In genomic region chr6:34511410-34511809, GRCm38 (mm10) we compare ENCODE assay signal across 8 mouse cellular contexts. TPM values are rescaled to one million over a fixed set of nuclear protein-coding genes. Genes with fewer than 3 reads are reported as not detected.
DNase-seq lines count a peak whose midpoint lies in the region; ATAC-seq and TF ChIP-seq lines count a peak whose summit lies in the region.

No protein-coding gene starts in this region.

- no peak for TF ChIP-seq POLR2A in myocyte (IDR thresholded peaks at IDR 0.05; ENCODE audit: insufficient read length, low read depth)

- intact Hi-C loops in gastrocnemius, postnatal 14 days (cut with DNase I; ENCODE audit: low total_unique reads): loop anchor here (2.0 to 5.0 kb wide), 2 partner anchors 245 to 416 kb away; no protein-coding TSS in a partner anchor

- no peaks in the 10 kb centered on the region for H3K79me2 ChIP-seq in myocyte (ENCODE audit: control insufficient read depth, insufficient read depth)

- no peaks in the 10 kb centered on the region for H3K4me1 ChIP-seq in E14TG2a.4 (replicated peaks; ENCODE audit: low read depth, low read length)
- H3K4me1 ChIP-seq in embryonic facial prominence, embryonic 10.5 days: peaks cover 31% of the 10 kb centered on the region
- H3K4me1 ChIP-seq in intestine, embryonic 15.5 days (replicated peaks): peaks cover 10% of the 10 kb centered on the region; the same call in 1 of the 2 replicates

- 55% methylated on average over 2 of the region's 2 CpGs for WGBS in embryonic facial prominence, embryonic 10.5 days
- 25% methylated on average over 2 of the region's 2 CpGs for WGBS in intestine, embryonic 15.5 days

- peak; percentile 83 for ATAC-seq in intestine, embryonic 15.5 days

- peaks cover 3% of the 10 kb centered on the region; the same call in 1 of the 2 replicates for H3K27me3 ChIP-seq in E14TG2a.4 (ENCODE audit: insufficient read depth, low read length)
- H3K27me3 ChIP-seq in embryonic facial prominence, embryonic 10.5 days (replicated peaks; ENCODE audit: low read depth, poor library complexity, severe bottlenecking): no peaks in the 10 kb centered on the region
- no peaks in the 10 kb centered on the region for H3K27me3 ChIP-seq in intestine, embryonic 15.5 days (replicated peaks)
- H3K27me3 ChIP-seq in myocyte (ENCODE audit: control insufficient read depth, insufficient read depth, insufficient read length): no peaks in the 10 kb centered on the region

- TF ChIP-seq CTCF in E14TG2a.4 (conservative IDR thresholded peaks at IDR 0.05; ENCODE audit: low read length): peak; percentile 16; the same call in 1 of the 2 replicates

- no peaks in the 10 kb centered on the region for H3K36me3 ChIP-seq in E14TG2a.4 (ENCODE audit: insufficient read depth, low read length)
- H3K36me3 ChIP-seq in embryonic facial prominence, embryonic 10.5 days (replicated peaks): no peaks in the 10 kb centered on the region
- no peaks in the 10 kb centered on the region for H3K36me3 ChIP-seq in intestine, embryonic 15.5 days
- H3K36me3 ChIP-seq in myocyte (ENCODE audit: control insufficient read depth, insufficient read depth): no peaks in the 10 kb centered on the region

- no peak overlapping the region for H3K9ac ChIP-seq in intestine, embryonic 15.5 days

- H3K27ac ChIP-seq in embryonic facial prominence, embryonic 10.5 days (replicated peaks): 0 out of 2 replicates have a peak overlapping the region, but pooled peaks have one; percentile 61
- no peak overlapping the region for H3K27ac ChIP-seq in intestine, embryonic 15.5 days

- H3K4me2 ChIP-seq in intestine, embryonic 15.5 days (replicated peaks): no peak overlapping the region
- no peak overlapping the region for H3K4me2 ChIP-seq in myocyte (ENCODE audit: low read depth)

- H3K9me3 ChIP-seq in E14TG2a.4 (ENCODE audit: low read length): no peaks in the 10 kb centered on the region
- H3K9me3 ChIP-seq in embryonic facial prominence, embryonic 10.5 days: no peaks in the 10 kb centered on the region
- H3K9me3 ChIP-seq in intestine, embryonic 15.5 days: no peaks in the 10 kb centered on the region

- DNase-seq in gastrocnemius, adult 18-20 months (ENCODE audit: low spot score): peak; percentile 38
- DNase-seq in gastrocnemius, postnatal 14 days: no peak
- DNase-seq in embryonic facial prominence, embryonic 10.5 days (ENCODE audit: low spot score): peak; percentile 14
- DNase-seq in urinary bladder, postnatal 4 days (ENCODE audit: low spot score in 2 of 2): no peak
- DNase-seq in left cerebral cortex, adult 11 months (ENCODE audit: low spot score): no peak

- no peak overlapping the region for H3K4me3 ChIP-seq in E14TG2a.4 (replicated peaks; ENCODE audit: low read length)
- no peak overlapping the region for H3K4me3 ChIP-seq in embryonic facial prominence, embryonic 10.5 days
- H3K4me3 ChIP-seq in intestine, embryonic 15.5 days (replicated peaks): no peak overlapping the region
- no peak overlapping the region for H3K4me3 ChIP-seq in myocyte

- H3ac ChIP-seq in myocyte (ENCODE audit: control insufficient read depth, insufficient read length): no peak overlapping the region

TF ChIP-seq in myocyte, 11 proteins besides CTCF, POLR2A, EP300 and RAD21:
- TF ChIP-seq CEBPB (IDR thresholded peaks at IDR 0.05; ENCODE audit: insufficient read depth, poor library complexity, severe bottlenecking): peak; percentile 68; the same call in 1 of the 2 replicates
- TF ChIP-seq USF1 (IDR thresholded peaks at IDR 0.05; ENCODE audit: low read depth): peak; percentile 61
- no peak for TF ChIP-seq REST (IDR thresholded peaks at IDR 0.05; ENCODE audit: insufficient read depth, insufficient read length)
- no peak for TF ChIP-seq MYOG (IDR thresholded peaks at IDR 0.05; ENCODE audit: control insufficient read depth in 1 of 3, insufficient read depth in 1 of 3, insufficient read length in 2 of 3, low read depth in 2 of 3)
- no peak for TF ChIP-seq E2F4 (IDR thresholded peaks at IDR 0.05; ENCODE audit: insufficient read depth)
- no peak for TF ChIP-seq MYOD1 (IDR thresholded peaks at IDR 0.05; ENCODE audit: control insufficient read depth in 1 of 3, insufficient read length in 2 of 3, low read depth in 2 of 3)
- no peak for TF ChIP-seq MAX (IDR thresholded peaks at IDR 0.05; ENCODE audit: low read depth)
- TF ChIP-seq SRF (IDR thresholded peaks at IDR 0.05; ENCODE audit: control insufficient read depth, insufficient read length, low read depth): no peak

RNA-seq across cellular contexts. Expression of gene Bpgm, which starts 35.4 kb away (rescaled TPM):
- total RNA-seq in gastrocnemius, adult 18-20 months (2021): 100 to 1,000 TPM in 1 of 2 experiments, 10 to 100 TPM in 1; 97.7 to 105 TPM
- total RNA-seq in gastrocnemius, postnatal 14 days (2021): 10 to 100 TPM; 42.7 to 53.8 TPM
- 52.2 and 53.2 TPM in 2 replicates for polyA plus RNA-seq in embryonic facial prominence, embryonic 10.5 days (2016; fragmentation: Nextera tagmentation; extraction: Ambion mirVana)
- polyA plus RNA-seq in intestine, embryonic 15.5 days (2015; fragmentation: Nextera tagmentation; extraction: Ambion mirVana): 40.4 and 49.7 TPM in 2 replicates
- 18.6 TPM for polyA plus RNA-seq in myocyte (2012; fragmentation: generic; extraction: Trizol)

Comparison
In these comparisons a context has a peak if more than half of its experiments do, and no peak if none do; other contexts are left out.
1. DNase-seq: peak in gastrocnemius, adult 18-20 months (single experiment) and embryonic facial prominence, embryonic 10.5 days (single experiment); none in gastrocnemius, postnatal 14 days (single experiment), urinary bladder, postnatal 4 days (0 of 2) and left cerebral cortex, adult 11 months (single experiment).